Mouse (Mus musculus) heart, embryonic 12.5 days (tissue): ENCODE measurements around the gene Gcnt1. TPM values are rescaled to one million over a fixed set of nuclear protein-coding genes. Genes with fewer than 3 reads are reported as not detected.

Source experiments
- ATAC-seq: fragments of 200-750 bp; cut with Nextera tagmentation; 2 replicates; pipeline ENCODE4 v1.8.0; 2017; ENCODE audit warnings: moderate TSS enrichment, moderate library complexity; ENCODE audit not compliant: insufficient number of reproducible peaks, low FRiP score
- H3K27ac ChIP-seq: fragments of 300-500 bp; sonication (generic); 2 replicates; pipeline ENCODE4 v1.5.1; 2016; ENCODE audit warnings: mild to moderate bottlenecking, moderate library complexity; ENCODE audit not compliant: poor library complexity, severe bottlenecking
- H3K27me3 ChIP-seq: fragments of 300-500 bp; sonication (generic); replicated peaks from 2 replicates; pipeline ENCODE4 v1.6.1; 2016; ENCODE audit warnings: mild to moderate bottlenecking, moderate library complexity
- H3K36me3 ChIP-seq: fragments of 300-500 bp; sonication (generic); 2 replicates; pipeline ENCODE4 v1.6.1; 2016; ENCODE audit warnings: mild to moderate bottlenecking, moderate library complexity
- H3K4me1 ChIP-seq: fragments of 300-500 bp; sonication (generic); replicated peaks from 2 replicates; pipeline ENCODE4 v1.6.1; 2016; ENCODE audit warnings: mild to moderate bottlenecking
- H3K4me2 ChIP-seq: fragments of 300-500 bp; sonication (generic); 2 replicates; pipeline ENCODE4 v1.6.1; 2016; ENCODE audit warnings: mild to moderate bottlenecking, moderate library complexity
- H3K4me3 ChIP-seq: fragments of 300-500 bp; sonication (generic); 2 replicates; pipeline ENCODE4 v1.5.1; 2016; ENCODE audit warnings: mild to moderate bottlenecking
- H3K9ac ChIP-seq: fragments of 300-500 bp; sonication (generic); 2 replicates; pipeline ENCODE4 v1.6.1; 2016; ENCODE audit warnings: mild to moderate bottlenecking, moderate library complexity
- H3K9me3 ChIP-seq: fragments of 300-500 bp; sonication (generic); replicated peaks from 2 replicates; pipeline ENCODE4 v1.6.1; 2016; ENCODE audit warnings: mild to moderate bottlenecking, moderate library complexity
- WGBS: fragments of 180-500 bp; shearing (Covaris S2); methylation state at CpG from one replicate; pipeline ENCODE4 v1.1.7; 2016; 5-methylcytosine and 5-hydroxymethylcytosine counted together
- polyA plus RNA-seq: library from polyadenylated mRNA; unstranded; fragments of >200 nt; fragmentation: Nextera tagmentation; extraction: Ambion mirVana; gene quantifications from 2 replicates; pipeline ENCODE4 v1.2.1, GENCODE M21; 2016

Gcnt1 gene
- polyA plus RNA-seq, 1 experiment from 2014 or later, result 13.2 TPM

- Histone ChIP-seq H3K9me3 (no peaks in the 10 kb centered on the region), H3K4me3 (no peak overlapping the region), H3K36me3 (no peaks in the 10 kb centered on the region), H3K27ac (no peak overlapping the region), H3K9ac (no peak overlapping the region), H3K4me1 (peaks cover 3% of the 10 kb centered on the region), H3K27me3 (no peaks in the 10 kb centered on the region), H3K4me2 (no peak overlapping the region)
- no peak for ATAC-seq
- 77% methylated on average over 6 of the region's 6 CpGs for WGBS
Observed at GRCm38 (mm10) chr19:17295211-17295766, 77.4 kb downstream of the Gcnt1 start.

GRCm38 (mm10) chr19:17294136-17294535 lies 78.5 kb downstream of the Gcnt1 start:
- Histone ChIP-seq H3K4me1 (peaks cover 13% of the 10 kb centered on the region), H3K36me3 (no peaks in the 10 kb centered on the region), H3K9ac (no peak overlapping the region), H3K9me3 (no peaks in the 10 kb centered on the region), H3K4me3 (no peak overlapping the region), H3K4me2 (no peak overlapping the region), H3K27me3 (no peaks in the 10 kb centered on the region), H3K27ac (no peak overlapping the region)
- no peak for ATAC-seq
- WGBS, result 80% methylated on average over 5 of the region's 5 CpGs

GRCm38 (mm10) chr19:17289526-17289925 lies 83.1 kb downstream of the Gcnt1 start:
- no peaks in the 10 kb centered on the region for H3K27me3 ChIP-seq
- no peaks in the 10 kb centered on the region for H3K9me3 ChIP-seq
- peak overlapping the region; percentile 38 for H3K4me2 ChIP-seq
- H3K27ac ChIP-seq, result peak overlapping the region; percentile 63; the same call in 1 of the 2 replicates
- ATAC-seq, result no peak
- WGBS, result 21% methylated on average over 6 of the region's 6 CpGs
- no peak overlapping the region for H3K4me3 ChIP-seq
- no peak overlapping the region for H3K9ac ChIP-seq
- peaks cover 18% of the 10 kb centered on the region for H3K4me1 ChIP-seq
- H3K36me3 ChIP-seq, result no peaks in the 10 kb centered on the region

- ATAC-seq, result no peak
- no peak overlapping the region for H3K4me3 ChIP-seq
- no peak overlapping the region for H3K9ac ChIP-seq
- WGBS, result 73% methylated on average over 7 of the region's 7 CpGs
- peaks cover 18% of the 10 kb centered on the region for H3K4me1 ChIP-seq
- no peaks in the 10 kb centered on the region for H3K9me3 ChIP-seq
- no peak overlapping the region for H3K27ac ChIP-seq
- H3K4me2 ChIP-seq, result no peak overlapping the region
- no peaks in the 10 kb centered on the region for H3K36me3 ChIP-seq
- H3K27me3 ChIP-seq, result no peaks in the 10 kb centered on the region
Observed at GRCm38 (mm10) chr19:17286004-17286403, 86.6 kb downstream of the Gcnt1 start.

GRCm38 (mm10) chr19:17283317-17283716 lies 89.3 kb downstream of the Gcnt1 start:
- no peak overlapping the region for H3K4me3 ChIP-seq
- H3K27ac ChIP-seq, result no peak overlapping the region
- H3K36me3 ChIP-seq, result no peaks in the 10 kb centered on the region
- no peaks in the 10 kb centered on the region for H3K27me3 ChIP-seq
- no peak for ATAC-seq
- H3K4me1 ChIP-seq, result peaks cover 4% of the 10 kb centered on the region; the same call in 1 of the 2 replicates
- H3K9ac ChIP-seq, result no peak overlapping the region
- WGBS, result 66% methylated on average over 3 of the region's 3 CpGs
- H3K4me2 ChIP-seq, result no peak overlapping the region
- no peaks in the 10 kb centered on the region for H3K9me3 ChIP-seq

GRCm38 (mm10) chr19:17278381-17279051 lies 94.1 kb downstream of the Gcnt1 start:
- Histone ChIP-seq H3K9ac (no peak overlapping the region), H3K27ac (no peak overlapping the region), H3K27me3 (no peaks in the 10 kb centered on the region), H3K4me3 (no peak overlapping the region), H3K36me3 (no peaks in the 10 kb centered on the region), H3K4me1 (no peaks in the 10 kb centered on the region; the same call in 1 of the 2 replicates), H3K9me3 (no peaks in the 10 kb centered on the region), H3K4me2 (no peak overlapping the region)
- WGBS, result 91% methylated on average over 4 of the region's 4 CpGs
- ATAC-seq, result no peak

Other genes with a start within 250 kb of the Gcnt1 start
- gene Rfk, start 21.2 kb upstream of the Gcnt1 start, polyA plus RNA-seq, result 76.1 and 85.8 TPM in 2 replicates